Mouse (Mus musculus) limb, embryonic 11.5 days (tissue): ENCODE results near the gene Ccdc162. TPM values are rescaled to one million over a fixed set of nuclear protein-coding genes. Genes with fewer than 3 reads are reported as not detected.
"Not testable (repeated sequence)": the region's sequence is repeated elsewhere in the genome, so short reads cannot be mapped to it uniquely, and the experiment has no call there.

Source experiments
- ATAC-seq: fragments of 200-750 bp; cut with Nextera tagmentation; 2 replicates; pipeline ENCODE4 v1.8.0; 2017; ENCODE audit warnings: low read depth; ENCODE audit not compliant: insufficient number of reproducible peaks, low FRiP score, low TSS enrichment
- DNase-seq: peaks from one replicate; pipeline ENCODE4 v3.0.0-alpha.2; 2015; ENCODE audit warnings: low spot score
- H3K27ac ChIP-seq: fragments of 300-500 bp; sonication (generic); replicated peaks from 2 replicates; pipeline ENCODE4 v1.5.1; 2014; ENCODE audit warnings: low read depth, mild to moderate bottlenecking, low read length
- H3K27me3 ChIP-seq: fragments of 300-500 bp; sonication (generic); 2 replicates; pipeline ENCODE4 v1.6.1; 2014; ENCODE audit warnings: mild to moderate bottlenecking, low read length, mixed read lengths; ENCODE audit not compliant: control insufficient read depth, insufficient read depth
- H3K36me3 ChIP-seq: fragments of 300-500 bp; sonication (generic); 2 replicates; pipeline ENCODE4 v1.6.1; 2014; ENCODE audit warnings: mild to moderate bottlenecking, low read length, moderate library complexity, mixed read lengths; ENCODE audit not compliant: control insufficient read depth, insufficient read depth
- H3K4me1 ChIP-seq: fragments of 300-500 bp; sonication (generic); 2 replicates; pipeline ENCODE4 v1.6.1; 2014; ENCODE audit warnings: low read length, mixed read lengths; ENCODE audit not compliant: control insufficient read depth, insufficient read depth
- H3K4me2 ChIP-seq: fragments of 300-500 bp; sonication (generic); 2 replicates; pipeline ENCODE4 v1.6.1; 2014; ENCODE audit warnings: low read depth, mild to moderate bottlenecking, moderate library complexity; ENCODE audit not compliant: severe bottlenecking
- H3K4me3 ChIP-seq: fragments of 300-500 bp; sonication (generic); 2 replicates; pipeline ENCODE4 v1.5.1; 2014; ENCODE audit warnings: low read depth, low read length
- H3K9ac ChIP-seq: fragments of 300-500 bp; sonication (generic); 2 replicates; pipeline ENCODE4 v1.6.1; 2014; ENCODE audit warnings: mild to moderate bottlenecking, low read length
- H3K9me3 ChIP-seq: fragments of 300-500 bp; sonication (generic); 2 replicates; pipeline ENCODE4 v1.6.1; 2016; ENCODE audit warnings: low read length; ENCODE audit not compliant: control insufficient read depth
- WGBS: fragments of 180-500 bp; shearing (Covaris S2); extraction: QIAGEN DNeasy Blood & Tissue Kit; methylation state at CpG from one replicate; pipeline ENCODE4 v1.1.7; 2014; 5-methylcytosine and 5-hydroxymethylcytosine counted together
- polyA plus RNA-seq: library from polyadenylated mRNA; unstranded; fragments of >200 nt; fragmentation: Nextera tagmentation; extraction: Ambion mirVana; gene quantifications from 2 replicates; pipeline ENCODE4 v1.2.1, GENCODE M21; 2014

The Ccdc162 gene
- polyA plus RNA-seq, 1 experiment from 2014 or later, result 0.29 TPM

- WGBS, result 68% methylated on average over 6 of the region's 6 CpGs
- Histone ChIP-seq H3K9me3 (no peaks in the 10 kb centered on the region), H3K27ac (no peak overlapping the region), H3K9ac (no peak overlapping the region), H3K4me3 (no peak overlapping the region), H3K4me2 (no peak overlapping the region), H3K4me1 (no peaks in the 10 kb centered on the region), H3K27me3 (no peaks in the 10 kb centered on the region), H3K36me3 (no peaks in the 10 kb centered on the region)
- ATAC-seq, result no peak
- no peak for DNase-seq
These were observed 41.2 kb downstream of the Ccdc162 start for GRCm38 (mm10) chr10:41675243-41675642.

- Histone ChIP-seq H3K4me2 (no peak overlapping the region), H3K4me1 (no peaks in the 10 kb centered on the region), H3K4me3 (no peak overlapping the region), H3K9me3 (no peaks in the 10 kb centered on the region), H3K36me3 (no peaks in the 10 kb centered on the region), H3K9ac (no peak overlapping the region), H3K27ac (no peak overlapping the region), H3K27me3 (no peaks in the 10 kb centered on the region)
- 78% methylated on average over 3 of the region's 3 CpGs for WGBS
- ATAC-seq, result no peak
- DNase-seq, result no peak
These were observed 42.1 kb downstream of the Ccdc162 start for GRCm38 (mm10) chr10:41674362-41674761.

GRCm38 (mm10) chr10:41670196-41670595 is 46.2 kb downstream of the Ccdc162 start:
- Histone ChIP-seq H3K4me2 (no peak overlapping the region), H3K27me3 (no peaks in the 10 kb centered on the region), H3K4me3 (no peak overlapping the region), H3K9ac (no peak overlapping the region), H3K27ac (no peak overlapping the region), H3K4me1 (no peaks in the 10 kb centered on the region), H3K9me3 (no peaks in the 10 kb centered on the region), H3K36me3 (no peaks in the 10 kb centered on the region)
- 73% methylated on average over 5 of the region's 5 CpGs for WGBS
- DNase-seq, result no peak
- ATAC-seq, result no peak

- 89% methylated on average over 1 of the region's 1 CpGs for WGBS
- no peak for ATAC-seq
- Histone ChIP-seq H3K4me1 (no peaks in the 10 kb centered on the region), H3K27me3 (no peaks in the 10 kb centered on the region), H3K4me3 (no peak overlapping the region), H3K9me3 (no peaks in the 10 kb centered on the region), H3K36me3 (no peaks in the 10 kb centered on the region), H3K27ac (no peak overlapping the region), H3K9ac (no peak overlapping the region), H3K4me2 (no peak overlapping the region)
- no peak for DNase-seq
These were observed 50.9 kb downstream of the Ccdc162 start for GRCm38 (mm10) chr10:41665498-41665897.

DNA sequence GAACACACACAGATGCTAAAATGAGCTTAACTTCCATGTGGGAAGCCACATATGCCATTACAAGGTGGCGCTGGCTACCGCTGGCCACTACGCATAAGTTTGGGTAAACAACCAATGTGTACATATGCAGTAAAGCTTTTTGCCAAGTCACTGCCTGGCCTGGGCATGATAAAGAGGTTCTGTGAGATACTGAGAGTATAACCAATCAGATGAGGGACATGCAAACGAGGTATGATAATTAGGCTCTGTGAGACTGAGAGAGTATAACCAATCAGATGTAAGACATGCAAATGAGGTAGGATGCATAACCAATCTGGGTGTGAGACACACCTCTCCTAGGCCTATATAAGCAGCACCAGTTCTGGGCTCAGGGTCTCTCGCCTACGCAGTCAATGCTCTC is 56.8 kb downstream of the Ccdc162 start:
- not testable (repeated sequence) for DNase-seq, H3K9ac ChIP-seq
- WGBS, result 95% methylated on average over 6 of the region's 6 CpGs

DNA sequence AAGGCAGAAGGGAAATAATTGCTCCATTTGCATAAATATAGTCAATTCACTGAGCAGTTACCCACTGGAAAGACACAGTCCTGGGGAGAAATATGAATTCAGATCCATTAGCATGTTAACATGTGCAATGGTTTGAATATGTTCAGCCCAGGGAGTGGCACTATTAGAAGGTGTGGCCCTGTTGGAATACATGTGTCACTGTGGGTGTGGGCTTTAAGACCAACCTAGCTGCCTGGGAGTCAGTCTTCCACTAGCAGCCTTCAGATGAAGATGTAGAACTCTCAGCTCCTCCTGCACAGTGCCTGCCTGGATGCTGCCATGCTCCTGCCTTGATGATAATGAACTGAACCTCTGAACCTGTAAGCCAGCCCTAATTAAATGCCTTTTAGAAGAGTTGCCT is 60.8 kb downstream of the Ccdc162 start:
- H3K4me3 ChIP-seq, H3K9me3 ChIP-seq, H3K36me3 ChIP-seq, H3K27ac ChIP-seq, H3K4me1 ChIP-seq, H3K4me2 ChIP-seq, H3K9ac ChIP-seq, DNase-seq, ATAC-seq, H3K27me3 ChIP-seq: not testable (repeated sequence)

More for the DNA sequence above, 56.8 kb downstream of the Ccdc162 start:
- H3K9me3 ChIP-seq, H3K36me3 ChIP-seq, H3K27ac ChIP-seq, H3K27me3 ChIP-seq, H3K4me3 ChIP-seq, H3K4me1 ChIP-seq, H3K4me2 ChIP-seq, ATAC-seq: not testable (repeated sequence)

DNA sequence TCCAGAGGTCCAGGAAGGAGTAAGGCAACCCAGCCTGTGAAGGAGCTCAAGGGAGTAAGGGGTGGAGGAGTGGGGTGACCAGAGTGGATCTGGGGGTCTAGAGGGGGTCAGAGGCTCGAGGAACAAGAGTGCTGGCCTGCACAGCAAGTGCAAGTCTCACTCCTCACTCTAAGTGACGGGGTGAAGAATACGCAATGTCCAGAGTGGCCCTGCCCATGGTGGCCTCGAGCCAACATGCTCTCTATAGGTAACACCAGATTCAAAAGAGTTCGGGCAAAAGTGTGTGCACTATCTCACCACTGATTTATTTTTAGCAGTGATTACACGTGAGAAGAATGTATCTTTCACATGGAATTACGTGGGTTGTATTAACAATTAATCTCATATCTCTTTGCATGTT is 63.4 kb downstream of the Ccdc162 start:
- no peak overlapping the region for H3K4me2 ChIP-seq
- 86% methylated on average over 7 of the region's 7 CpGs for WGBS
- no peaks in the 10 kb centered on the region for H3K4me1 ChIP-seq
- H3K27me3 ChIP-seq, result no peaks in the 10 kb centered on the region
- H3K27ac ChIP-seq, result no peak overlapping the region
- H3K9me3 ChIP-seq, result no peaks in the 10 kb centered on the region
- H3K36me3 ChIP-seq, result no peaks in the 10 kb centered on the region
- ATAC-seq (no peak), DNase-seq (no peak)
- H3K4me3 ChIP-seq, result no peak overlapping the region
- no peak overlapping the region for H3K9ac ChIP-seq

- H3K36me3 ChIP-seq, result no peaks in the 10 kb centered on the region
- DNase-seq, result no peak
- no peak overlapping the region for H3K4me2 ChIP-seq
- ATAC-seq, result no peak
- no peaks in the 10 kb centered on the region for H3K4me1 ChIP-seq
- 34% methylated on average over 6 of the region's 6 CpGs for WGBS
- no peaks in the 10 kb centered on the region for H3K27me3 ChIP-seq
- H3K9me3 ChIP-seq, result no peaks in the 10 kb centered on the region
- H3K4me3 ChIP-seq, result no peak overlapping the region
- no peak overlapping the region for H3K9ac ChIP-seq
- no peak overlapping the region for H3K27ac ChIP-seq
These were observed 64.2 kb downstream of the Ccdc162 start for GRCm38 (mm10) chr10:41652094-41652775.

DNA sequence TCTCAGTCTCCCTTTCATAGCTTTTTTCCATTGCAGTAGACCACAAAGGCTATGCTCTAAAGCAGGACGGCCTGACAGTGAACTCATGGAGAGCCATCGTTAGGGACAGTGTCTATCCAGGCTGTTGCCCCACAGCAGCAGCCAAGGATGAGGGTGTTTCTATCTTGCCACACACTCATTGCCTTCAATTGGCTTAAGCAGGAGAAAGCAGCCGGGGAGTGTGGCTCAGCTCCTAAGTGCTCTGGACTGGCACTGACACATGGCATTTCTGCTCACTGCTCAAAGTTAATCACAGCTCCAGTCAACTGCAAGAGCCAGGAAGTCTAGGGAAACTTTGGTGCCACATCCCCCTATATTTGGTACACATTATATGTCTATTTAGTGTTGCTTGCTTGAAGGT is 64.9 kb downstream of the Ccdc162 start:
- Histone ChIP-seq H3K4me3 (no peak overlapping the region), H3K36me3 (no peaks in the 10 kb centered on the region), H3K9me3 (no peaks in the 10 kb centered on the region), H3K9ac (no peak overlapping the region), H3K4me2 (no peak overlapping the region), H3K4me1 (no peaks in the 10 kb centered on the region), H3K27me3 (no peaks in the 10 kb centered on the region), H3K27ac (no peak overlapping the region)
- WGBS, result 86% methylated on average over 3 of the region's 3 CpGs
- ATAC-seq, result no peak
- no peak for DNase-seq
